Mouse (Mus musculus): ENCODE results near the gene Plk2. TPM values are rescaled to one million over a fixed set of nuclear protein-coding genes. Genes with fewer than 3 reads are reported as not detected.

Plk2 gene
- polyA plus RNA-seq, 1 experiment from 2014 or later: 142 TPM

DNA sequence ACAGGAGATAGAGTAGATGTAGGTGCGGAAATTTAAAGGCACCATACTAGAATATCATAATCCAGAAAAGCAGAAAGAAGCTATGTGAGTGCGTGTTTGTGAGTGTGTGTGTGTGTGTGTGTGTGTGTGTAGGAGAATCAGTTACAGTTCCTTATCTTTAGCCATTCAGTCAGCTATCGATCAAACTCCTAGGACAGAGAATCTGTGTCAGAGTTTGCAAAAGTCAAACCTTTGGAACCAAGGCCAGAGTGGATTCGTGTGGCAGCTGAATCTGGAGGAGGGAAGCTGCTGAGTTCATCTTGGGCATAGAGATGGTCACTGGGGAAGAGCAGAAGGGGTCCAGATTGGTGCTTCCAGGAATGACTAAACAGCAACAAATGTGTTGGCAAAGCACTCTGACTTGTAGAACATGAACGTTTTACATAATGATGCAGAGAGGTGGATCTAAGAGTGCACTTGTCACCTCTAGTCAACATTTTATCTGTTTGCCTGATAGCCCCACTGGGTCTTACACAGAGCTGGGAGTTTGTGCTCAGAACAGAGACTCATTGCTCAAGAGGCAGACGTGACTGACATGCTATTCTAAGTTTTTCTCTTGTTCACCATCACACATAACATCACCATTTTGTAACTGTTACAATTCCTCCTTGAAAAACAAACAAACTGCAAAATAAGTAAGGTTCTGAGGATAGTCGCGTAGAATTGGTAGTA, 30.8 kb downstream of the Plk2 start:
- ATAC-seq (ENCODE audit: low FRiP score): no peak
- WGBS: 89% methylated on average over 8 of the region's 8 CpGs

DNA sequence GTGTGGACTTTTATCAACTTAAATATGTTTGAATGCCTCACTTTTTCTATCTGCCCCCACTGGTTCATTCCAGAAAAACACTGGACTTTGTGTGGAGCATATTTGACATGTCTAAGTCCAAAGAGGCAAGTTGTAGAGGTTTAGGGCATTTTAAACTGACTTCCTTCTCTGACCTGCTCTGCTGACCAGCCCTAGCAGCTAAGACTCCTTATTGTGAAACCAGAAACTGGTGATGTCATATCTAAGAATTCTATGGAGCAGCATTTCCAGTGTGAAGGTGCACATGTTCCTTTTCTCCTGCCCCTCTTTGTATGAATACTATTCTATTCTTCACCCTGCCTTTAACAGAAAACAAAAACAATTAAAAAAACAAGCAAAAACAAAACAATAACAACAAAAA, 36.5 kb downstream of the Plk2 start:
- Histone ChIP-seq H3K4me3 (replicated peaks; ENCODE audit: low read length) (no peak overlapping the region), H3K4me1 (replicated peaks; ENCODE audit: control insufficient read depth, insufficient read depth, low read length) (no peaks in the 10 kb centered on the region), H3K36me3 (replicated peaks; ENCODE audit: control insufficient read depth, insufficient read depth) (no peaks in the 10 kb centered on the region), H3K27ac (no peak overlapping the region), H3K9ac (no peak overlapping the region), H3K27me3 (ENCODE audit: control insufficient read depth, insufficient read depth, low read length) (no peaks in the 10 kb centered on the region), H3K9me3 (ENCODE audit: control insufficient read depth, low read length) (no peaks in the 10 kb centered on the region), H3K4me2 (replicated peaks) (no peak overlapping the region)
- ATAC-seq (ENCODE audit: low FRiP score) (no peak), DNase-seq (ENCODE audit: low spot score) (no peak)

More for the DNA sequence above, 30.8 kb downstream of the Plk2 start:
- DNase-seq (ENCODE audit: low spot score): no peak
- Histone ChIP-seq H3K36me3 (replicated peaks; ENCODE audit: control insufficient read depth, insufficient read depth) (no peaks in the 10 kb centered on the region), H3K27ac (no peak overlapping the region), H3K9me3 (ENCODE audit: control insufficient read depth, low read length) (no peaks in the 10 kb centered on the region), H3K4me2 (replicated peaks) (no peak overlapping the region), H3K4me3 (replicated peaks; ENCODE audit: low read length) (no peak overlapping the region), H3K9ac (no peak overlapping the region), H3K27me3 (ENCODE audit: control insufficient read depth, insufficient read depth, low read length) (no peaks in the 10 kb centered on the region), H3K4me1 (replicated peaks; ENCODE audit: control insufficient read depth, insufficient read depth, low read length) (no peaks in the 10 kb centered on the region)

GRCm38 (mm10) chr13:110432062-110432566, 37.3 kb downstream of the Plk2 start:
- Histone ChIP-seq H3K27ac (no peak overlapping the region), H3K9ac (no peak overlapping the region), H3K4me3 (replicated peaks; ENCODE audit: low read length) (no peak overlapping the region), H3K27me3 (ENCODE audit: control insufficient read depth, insufficient read depth, low read length) (no peaks in the 10 kb centered on the region), H3K4me2 (replicated peaks) (no peak overlapping the region), H3K4me1 (replicated peaks; ENCODE audit: control insufficient read depth, insufficient read depth, low read length) (no peaks in the 10 kb centered on the region), H3K36me3 (replicated peaks; ENCODE audit: control insufficient read depth, insufficient read depth) (no peaks in the 10 kb centered on the region), H3K9me3 (ENCODE audit: control insufficient read depth, low read length) (no peaks in the 10 kb centered on the region)
- ATAC-seq (ENCODE audit: low FRiP score) (no peak), DNase-seq (ENCODE audit: low spot score) (no peak)
- 78% methylated on average over 2 of the region's 2 CpGs for whole genome bisulfite sequencing

- no peak overlapping the region for H3K27ac ChIP-seq
- DNase-seq (ENCODE audit: low spot score): no peak
- no peak overlapping the region for H3K9ac ChIP-seq
- no peak for ATAC-seq (ENCODE audit: low FRiP score)
- H3K9me3 ChIP-seq (ENCODE audit: control insufficient read depth, low read length): no peaks in the 10 kb centered on the region
- H3K4me1 ChIP-seq (replicated peaks; ENCODE audit: control insufficient read depth, insufficient read depth, low read length): no peaks in the 10 kb centered on the region
- no peaks in the 10 kb centered on the region for H3K36me3 ChIP-seq (replicated peaks; ENCODE audit: control insufficient read depth, insufficient read depth)
- 88% methylated on average over 4 of the region's 4 CpGs for WGBS
- no peak overlapping the region for H3K4me3 ChIP-seq (replicated peaks; ENCODE audit: low read length)
- no peak overlapping the region for H3K4me2 ChIP-seq (replicated peaks)
- no peaks in the 10 kb centered on the region for H3K27me3 ChIP-seq (ENCODE audit: control insufficient read depth, insufficient read depth, low read length)
These were observed 37.8 kb downstream of the Plk2 start for GRCm38 (mm10) chr13:110432613-110433012.

- Histone ChIP-seq H3K4me1 (replicated peaks; ENCODE audit: control insufficient read depth, insufficient read depth, low read length) (no peaks in the 10 kb centered on the region), H3K4me3 (replicated peaks; ENCODE audit: low read length) (no peak overlapping the region), H3K36me3 (replicated peaks; ENCODE audit: control insufficient read depth, insufficient read depth) (no peaks in the 10 kb centered on the region), H3K9me3 (ENCODE audit: control insufficient read depth, low read length) (no peaks in the 10 kb centered on the region), H3K27me3 (ENCODE audit: control insufficient read depth, insufficient read depth, low read length) (no peaks in the 10 kb centered on the region), H3K9ac (no peak overlapping the region), H3K27ac (no peak overlapping the region), H3K4me2 (replicated peaks) (no peak overlapping the region)
- WGBS: 67% methylated on average over 7 of the region's 7 CpGs
- ATAC-seq (ENCODE audit: low FRiP score) (no peak), DNase-seq (ENCODE audit: low spot score) (no peak)
These were observed 41.8 kb downstream of the Plk2 start for GRCm38 (mm10) chr13:110436692-110437091.

DNA sequence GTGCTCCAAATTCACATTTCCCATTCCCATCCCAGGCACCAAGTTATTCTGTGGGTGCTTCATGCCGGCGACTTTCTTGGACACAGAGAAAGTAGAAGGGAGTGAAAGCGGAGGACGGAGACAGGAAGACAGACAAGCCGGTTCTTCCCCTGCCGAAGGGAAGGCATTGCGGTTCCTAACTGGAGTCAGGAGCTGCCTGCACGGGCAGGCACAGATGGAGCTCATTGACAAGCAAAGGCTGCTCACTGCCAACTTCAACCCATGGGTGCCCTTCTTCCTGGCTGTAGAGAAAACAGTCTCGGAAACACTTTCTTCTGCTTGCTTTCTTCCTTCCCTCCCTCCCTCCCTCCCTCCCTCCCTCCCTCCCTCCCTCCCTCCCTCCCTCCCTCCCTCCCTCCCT, 43.8 kb downstream of the Plk2 start:
- no peak overlapping the region for H3K4me2 ChIP-seq (replicated peaks)
- DNase-seq (ENCODE audit: low spot score) (no peak), ATAC-seq (ENCODE audit: low FRiP score) (no peak)
- H3K4me1 ChIP-seq (replicated peaks; ENCODE audit: control insufficient read depth, insufficient read depth, low read length): no peaks in the 10 kb centered on the region
- WGBS: 84% methylated on average over 9 of the region's 9 CpGs
- H3K4me3 ChIP-seq (replicated peaks; ENCODE audit: low read length): no peak overlapping the region
- H3K27me3 ChIP-seq (ENCODE audit: control insufficient read depth, insufficient read depth, low read length): no peaks in the 10 kb centered on the region
- no peaks in the 10 kb centered on the region for H3K36me3 ChIP-seq (replicated peaks; ENCODE audit: control insufficient read depth, insufficient read depth)
- no peak overlapping the region for H3K9ac ChIP-seq
- no peaks in the 10 kb centered on the region for H3K9me3 ChIP-seq (ENCODE audit: control insufficient read depth, low read length)
- H3K27ac ChIP-seq: no peak overlapping the region

GRCm38 (mm10) chr13:110444335-110444734, 49.5 kb downstream of the Plk2 start:
- H3K4me3 ChIP-seq (replicated peaks; ENCODE audit: low read length): no peak overlapping the region
- ATAC-seq (ENCODE audit: low FRiP score): no peak

DNA sequence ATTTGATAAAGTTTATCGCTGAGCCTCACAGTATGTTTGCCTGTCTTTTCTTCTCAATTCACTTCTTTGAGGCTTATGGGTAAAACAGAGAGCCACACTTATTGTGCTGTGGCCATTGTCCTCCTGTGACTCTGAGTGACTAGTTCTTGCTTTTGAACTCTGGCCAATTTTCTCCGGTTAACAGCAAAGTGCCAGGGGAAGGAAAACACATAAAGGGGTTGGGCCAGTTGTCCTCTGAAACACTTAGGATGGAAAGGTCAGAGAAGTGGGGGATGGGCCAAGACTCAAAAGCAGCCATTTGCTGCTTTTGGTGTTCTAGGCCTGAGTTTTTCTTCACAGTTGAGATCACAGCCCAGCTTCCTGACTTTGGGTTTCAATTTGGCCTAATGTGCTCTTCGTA, 50.0 kb downstream of the Plk2 start:
- WGBS: 33% methylated on average over 3 of the region's 3 CpGs

More at GRCm38 (mm10) chr13:110444335-110444734, 49.5 kb downstream of the Plk2 start:
- H3K36me3 ChIP-seq (replicated peaks; ENCODE audit: control insufficient read depth, insufficient read depth): no peaks in the 10 kb centered on the region
- no peak overlapping the region for H3K4me2 ChIP-seq (replicated peaks)
- H3K4me1 ChIP-seq (replicated peaks; ENCODE audit: control insufficient read depth, insufficient read depth, low read length): 0 out of 2 replicates have a peak, but pooled peaks cover 6% of the 10 kb centered on the region
- WGBS: 86% methylated on average over 4 of the region's 4 CpGs
- H3K27me3 ChIP-seq (ENCODE audit: control insufficient read depth, insufficient read depth, low read length): no peaks in the 10 kb centered on the region
- DNase-seq (ENCODE audit: low spot score): no peak
- H3K9ac ChIP-seq: no peak overlapping the region
- H3K9me3 ChIP-seq (ENCODE audit: control insufficient read depth, low read length): no peaks in the 10 kb centered on the region
- H3K27ac ChIP-seq: no peak overlapping the region

DNA sequence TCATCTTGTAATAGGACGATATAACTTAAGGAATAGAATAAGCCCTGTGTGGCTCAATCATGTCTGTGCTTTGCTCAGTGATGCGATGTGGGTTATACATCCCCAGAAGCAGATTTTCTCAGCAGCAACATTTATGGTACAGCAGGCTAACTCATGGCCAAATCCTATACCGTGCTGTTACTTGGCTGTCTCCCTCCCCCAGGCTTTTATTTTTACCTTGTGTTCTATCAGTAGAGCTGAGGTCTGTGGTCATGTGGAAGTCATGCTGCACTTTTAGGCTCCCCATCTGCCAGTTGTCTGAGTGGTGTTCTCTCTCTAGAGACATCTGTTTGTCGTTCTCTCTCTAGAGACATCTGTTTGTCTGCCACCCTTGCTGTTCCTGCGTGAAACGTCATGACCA, 51.6 kb downstream of the Plk2 start:
- Histone ChIP-seq H3K27ac (no peak overlapping the region), H3K36me3 (replicated peaks; ENCODE audit: control insufficient read depth, insufficient read depth) (no peaks in the 10 kb centered on the region), H3K4me2 (replicated peaks) (no peak overlapping the region), H3K9me3 (ENCODE audit: control insufficient read depth, low read length) (no peaks in the 10 kb centered on the region), H3K4me1 (replicated peaks; ENCODE audit: control insufficient read depth, insufficient read depth, low read length) (0 out of 2 replicates have a peak, but pooled peaks cover 6% of the 10 kb centered on the region), H3K27me3 (ENCODE audit: control insufficient read depth, insufficient read depth, low read length) (no peaks in the 10 kb centered on the region), H3K4me3 (replicated peaks; ENCODE audit: low read length) (no peak overlapping the region), H3K9ac (no peak overlapping the region)
- WGBS: 89% methylated on average over 6 of the region's 6 CpGs
- ATAC-seq (ENCODE audit: low FRiP score) (no peak), DNase-seq (ENCODE audit: low spot score) (no peak)

More for the DNA sequence above, 50.0 kb downstream of the Plk2 start:
- no peak overlapping the region for H3K4me2 ChIP-seq (replicated peaks)
- DNase-seq (ENCODE audit: low spot score): no peak
- H3K4me1 ChIP-seq (replicated peaks; ENCODE audit: control insufficient read depth, insufficient read depth, low read length): 0 out of 2 replicates have a peak, but pooled peaks cover 6% of the 10 kb centered on the region
- H3K9me3 ChIP-seq (ENCODE audit: control insufficient read depth, low read length): no peaks in the 10 kb centered on the region
- H3K9ac ChIP-seq: no peak overlapping the region
- H3K4me3 ChIP-seq (replicated peaks; ENCODE audit: low read length): no peak overlapping the region
- no peak overlapping the region for H3K27ac ChIP-seq
- H3K27me3 ChIP-seq (ENCODE audit: control insufficient read depth, insufficient read depth, low read length): no peaks in the 10 kb centered on the region
- H3K36me3 ChIP-seq (replicated peaks; ENCODE audit: control insufficient read depth, insufficient read depth): no peaks in the 10 kb centered on the region
- ATAC-seq (ENCODE audit: low FRiP score): no peak
